Mouse (Mus musculus): ENCODE measurements around the gene Pkig.

GRCm38 (mm10) chr2:163642685-163643575 lies 15.3 kb upstream of the Pkig start:
- TF ChIP-seq CTCF (IDR thresholded peaks at IDR 0.05; ENCODE audit: insufficient read depth, low read depth, low read length) (no peak), POLR2A (IDR thresholded peaks at IDR 0.05; ENCODE audit: insufficient read depth, low read depth, low read length) (no peak)

Data from olfactory bulb, adult 2 months (tissue).